Comparison of ENCODE assay signal across 16 mouse cellular contexts in the genomic region with DNA sequence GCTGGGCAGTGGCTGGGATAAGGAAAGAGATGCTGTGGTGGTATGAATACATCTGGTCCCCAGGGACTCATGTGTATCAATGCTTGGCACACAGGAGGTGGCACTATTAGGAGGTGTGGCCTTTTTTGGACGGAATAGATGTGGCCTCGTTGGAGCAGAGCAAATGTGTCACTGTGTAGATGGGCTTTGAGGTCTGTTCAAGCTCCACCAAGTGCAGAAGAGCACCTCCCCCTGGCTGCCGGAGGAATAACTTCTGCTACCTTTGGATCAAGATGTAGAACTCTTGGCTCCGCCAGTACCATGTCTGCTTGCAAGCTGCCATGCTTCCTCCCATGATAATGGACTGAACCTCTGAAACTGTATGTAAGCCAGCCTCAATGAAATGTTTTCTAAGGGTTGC. TPM values are rescaled to one million over a fixed set of nuclear protein-coding genes. Genes with fewer than 3 reads are reported as not detected.
DNase-seq lines count a peak whose midpoint lies in the region; ATAC-seq and TF ChIP-seq lines count a peak whose summit lies in the region.
"Had no signal": no experiment of that assay in that cellular context is flagged by ENCODE, and none has a peak within 500 bp of the region (broad histone marks: within the 10 kb centered on the region; RNA-seq: fewer than 3 reads in every experiment).

No protein-coding gene starts in this region.

- no peak overlapping the region for H3K9ac ChIP-seq in liver, embryonic 14.5 days (replicated peaks)

- H3K27me3 ChIP-seq in cerebellum, adult 2 months (ENCODE audit: control insufficient read depth, insufficient read depth, low read length), result no peaks in the 10 kb centered on the region
- H3K27me3 ChIP-seq in liver, embryonic 14.5 days (ENCODE audit: control insufficient read depth, insufficient read depth, low read length), result no peaks in the 10 kb centered on the region
- H3K27me3 ChIP-seq: megakaryocyte, embryonic 14.5 days had no signal

- WGBS in cerebellum, adult 2 months, result 51% methylated on average over 4 of the region's 4 CpGs
- 58% methylated on average over 4 of the region's 4 CpGs for WGBS in liver, embryonic 14.5 days (ENCODE audit: insufficient replicate concordance)

- TF ChIP-seq EP300 in liver, embryonic 14.5 days (IDR thresholded peaks at IDR 0.05; ENCODE audit: low read depth), result no peak

- no peak for ATAC-seq in liver, embryonic 14.5 days (ENCODE audit: insufficient read depth)

- no peaks in the 10 kb centered on the region for H3K36me3 ChIP-seq in liver, embryonic 14.5 days (replicated peaks; ENCODE audit: control insufficient read depth, insufficient read depth, low read depth)
- H3K36me3 ChIP-seq: limb, embryonic 10.5 days had no signal

- no peak overlapping the region for H3K4me2 ChIP-seq in liver, embryonic 14.5 days (ENCODE audit: low read depth)

- no peak overlapping the region for H3K4me3 ChIP-seq in cerebellum, adult 2 months (replicated peaks; ENCODE audit: insufficient read depth, low read depth, low read length)
- H3K4me3 ChIP-seq in liver, embryonic 14.5 days (ENCODE audit: insufficient read depth in 1 of 2, low read depth in 2 of 2, low read length in 2 of 2), result no peak overlapping the region
- H3K4me3 ChIP-seq: limb, embryonic 10.5 days; megakaryocyte, embryonic 14.5 days; myocyte had no signal

- H3K27ac ChIP-seq in cerebellum, adult 2 months (ENCODE audit: insufficient read depth, low read length), result no peak overlapping the region
- H3K27ac ChIP-seq in liver, embryonic 14.5 days, result no peak overlapping the region
- H3K27ac ChIP-seq: limb, embryonic 10.5 days had no signal

- DNase-seq in cerebellum, adult 2 months, result no peak
- no peak for DNase-seq in cerebellum, adult 9-10 months
- no peak for DNase-seq in liver, embryonic 14.5 days (ENCODE audit: low read depth in 3 of 3, low spot score in 3 of 3)
- DNase-seq in liver, result no peak
- peak; percentile 60 for DNase-seq in thymus, postnatal 4 days
- DNase-seq in thymus, postnatal 25 days, result no peak
- DNase-seq in embryo, embryonic 11 days, result no peak
- no peak for DNase-seq in urinary bladder, postnatal 4 days (ENCODE audit: low spot score in 2 of 2)
- DNase-seq: gastrocnemius, postnatal 36 days; heart, postnatal 36 days; kidney, adult 11 months had no signal

- TF ChIP-seq POLR2A in cerebellum, adult 2 months (IDR thresholded peaks at IDR 0.05; ENCODE audit: borderline replicate concordance, insufficient read depth, low read length), result no peak

- no peaks in the 10 kb centered on the region for H3K9me3 ChIP-seq in liver, embryonic 14.5 days (ENCODE audit: control insufficient read depth, low read length)
- H3K9me3 ChIP-seq: limb, embryonic 10.5 days; megakaryocyte, embryonic 14.5 days had no signal

- peak; percentile 22; the same call in 1 of the 2 replicates for TF ChIP-seq CTCF in cerebellum, adult 2 months (IDR thresholded peaks at IDR 0.05; ENCODE audit: borderline replicate concordance, insufficient read depth, low read depth, low read length)
- peak; percentile 64 for TF ChIP-seq CTCF in liver, embryonic 14.5 days (IDR thresholded peaks at IDR 0.05; ENCODE audit: low read depth)

- peaks cover 41% of the 10 kb centered on the region for H3K4me1 ChIP-seq in cerebellum, adult 2 months (ENCODE audit: control insufficient read depth, insufficient read depth, low read length)
- peaks cover 6 to 19% of the 10 kb centered on the region in 2 experiments; a peak in 3 of 4 replicates for H3K4me1 ChIP-seq in liver, embryonic 14.5 days (replicated peaks; ENCODE audit: control insufficient read depth in 2 of 2, insufficient read depth in 2 of 2, low read length in 1 of 2)

RNA-seq across cellular contexts. Expression of gene Pdxk, which starts 3.0 kb away (rescaled TPM):
- polyA plus RNA-seq in cerebellum, adult 2 months (2012; rRNA removed), result 82.0 and 83.5 TPM in 2 replicates
- polyA plus RNA-seq in liver, embryonic 14.5 days (2012; rRNA removed), result 2.9 TPM in 2 replicates
- 3.2 and 3.3 TPM in 2 replicates for polyA plus RNA-seq in liver, embryonic 14.5 days (2014; fragmentation: Nextera tagmentation; extraction: Ambion mirVana)

RNA-seq across cellular contexts. Expression of gene Cstb, which starts 36.3 kb away (rescaled TPM):
- 112 and 120 TPM in 2 replicates for polyA plus RNA-seq in cerebellum, adult 2 months (2012; rRNA removed)
- polyA plus RNA-seq in liver, embryonic 14.5 days (2012; rRNA removed), result 58.1 and 74.9 TPM in 2 replicates
- 111 and 122 TPM in 2 replicates for polyA plus RNA-seq in liver, embryonic 14.5 days (2014; fragmentation: Nextera tagmentation; extraction: Ambion mirVana)

RNA-seq across cellular contexts. Expression of gene Rrp1, which starts 48.9 kb away (rescaled TPM):
- polyA plus RNA-seq in cerebellum, adult 2 months (2012; rRNA removed), result 596 and 620 TPM in 2 replicates
- 43.0 and 69.7 TPM in 2 replicates for polyA plus RNA-seq in liver, embryonic 14.5 days (2012; rRNA removed)
- 79.8 and 89.7 TPM in 2 replicates for polyA plus RNA-seq in liver, embryonic 14.5 days (2014; fragmentation: Nextera tagmentation; extraction: Ambion mirVana)

RNA-seq across cellular contexts. Expression of gene Olfr1358, which starts 55.5 kb away (rescaled TPM):
- polyA plus RNA-seq in cerebellum, adult 2 months (2012; rRNA removed), result not detected in 2 replicates
- not detected in 2 replicates for polyA plus RNA-seq in liver, embryonic 14.5 days (2012; rRNA removed)
- polyA plus RNA-seq in liver, embryonic 14.5 days (2014; fragmentation: Nextera tagmentation; extraction: Ambion mirVana), result not detected in 2 replicates
- polyA plus RNA-seq: C2C12; forebrain, embryonic 11.5 days; limb, embryonic 10.5 days; myocyte had no signal

Comparison
In these comparisons a context has a peak if more than half of its experiments do, and no peak if none do; other contexts are left out.
1. RNA of gene Pdxk, which starts 3.0 kb away (polyA plus RNA-seq): 82.0 to 83.5 TPM in cerebellum, adult 2 months; 2.9 to 3.3 TPM in liver, embryonic 14.5 days; every median in the first group is over 10 times any median in the second.